Mouse (Mus musculus) T-helper 1 cell (primary cell): ENCODE data around the gene Rabgef1.

Experiments used
- in situ Hi-C: fragments of 300-600 bp; cut with MboI, MseI; formaldehyde crosslinking; loops from one replicate; pipeline ENCODE4 v1.15.1; 2025; ENCODE audit warnings: high pct_unique_total_duplicates

The Rabgef1 gene

GRCm38 (mm10) chr5:130171956-130172601 is 481 bp downstream of the Rabgef1 start:
- in situ Hi-C loops, result no loop called here

- in situ Hi-C loops, result no loop called here
These were observed 1.4 kb downstream of the Rabgef1 start for GRCm38 (mm10) chr5:130173012-130173411.

- in situ Hi-C loops, result loop anchor here (25.0 kb wide), 1 partner anchor 791 kb away; no protein-coding TSS in a partner anchor
These were observed 6.3 kb downstream of the Rabgef1 start for GRCm38 (mm10) chr5:130177871-130178270.

DNA sequence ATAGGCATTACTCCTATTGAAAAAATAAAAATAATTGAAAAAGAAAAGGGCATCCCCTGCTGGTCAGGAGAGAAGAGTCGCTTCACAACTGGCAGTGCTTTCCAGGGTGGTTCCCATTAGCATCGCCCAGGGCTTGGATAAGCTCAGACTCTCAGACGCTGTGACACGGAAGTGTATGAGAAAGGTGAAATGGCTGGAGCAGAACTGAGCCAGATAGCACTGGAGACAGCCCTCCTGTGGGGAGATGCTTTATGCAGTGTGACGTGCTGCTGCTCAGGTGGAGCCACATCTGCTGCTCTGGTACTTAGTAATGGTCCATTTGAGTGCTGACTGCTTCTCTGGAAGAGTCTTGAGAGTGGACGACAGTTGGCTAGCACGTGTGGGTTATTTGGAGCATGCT is 8.8 kb downstream of the Rabgef1 start:
- in situ Hi-C loops, result loop anchor here (25.0 kb wide), 1 partner anchor 793 kb away; no protein-coding TSS in a partner anchor

GRCm38 (mm10) chr5:130181740-130182540 is 10.3 kb downstream of the Rabgef1 start:
- in situ Hi-C loops, result loop anchor here (25.0 kb wide), 1 partner anchor 795 kb away; no protein-coding TSS in a partner anchor

GRCm38 (mm10) chr5:130182541-130182821 is 10.9 kb downstream of the Rabgef1 start:
- in situ Hi-C loops, result loop anchor here (25.0 kb wide), 1 partner anchor 795 kb away; no protein-coding TSS in a partner anchor

DNA sequence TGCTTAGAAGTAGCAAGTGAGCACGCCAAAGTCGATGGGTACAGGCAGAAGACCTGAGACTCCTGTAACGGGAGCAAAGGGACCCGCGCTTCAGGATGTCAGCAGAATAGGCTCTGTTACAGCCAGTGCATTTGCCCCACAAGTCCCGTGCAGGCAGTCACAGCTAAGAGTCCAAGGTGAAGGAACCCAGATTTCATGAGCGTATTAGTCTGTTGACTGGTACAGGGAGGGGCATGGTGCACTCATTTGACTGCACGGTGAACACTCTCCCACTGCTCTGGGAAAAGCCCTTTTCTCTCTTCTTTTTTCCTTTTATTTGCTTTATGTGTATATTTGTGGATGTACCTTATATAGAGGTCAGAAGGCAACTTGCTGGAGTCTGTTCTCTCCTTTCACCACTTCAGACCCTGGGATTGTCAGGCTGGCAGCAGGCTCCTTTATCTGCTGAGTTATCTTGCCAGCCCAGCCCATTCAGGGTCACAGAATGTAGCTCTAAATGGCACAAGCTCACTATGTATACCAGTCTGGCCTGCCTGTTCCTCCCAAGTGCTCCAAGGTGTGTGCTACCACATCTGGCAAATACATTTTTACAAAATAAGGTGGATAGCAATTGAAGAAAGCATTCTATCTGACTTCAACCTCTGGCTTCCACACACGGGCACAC is 12.7 kb downstream of the Rabgef1 start:
- in situ Hi-C loops, result loop anchor here (25.0 kb wide), 1 partner anchor 797 kb away; no protein-coding TSS in a partner anchor

DNA sequence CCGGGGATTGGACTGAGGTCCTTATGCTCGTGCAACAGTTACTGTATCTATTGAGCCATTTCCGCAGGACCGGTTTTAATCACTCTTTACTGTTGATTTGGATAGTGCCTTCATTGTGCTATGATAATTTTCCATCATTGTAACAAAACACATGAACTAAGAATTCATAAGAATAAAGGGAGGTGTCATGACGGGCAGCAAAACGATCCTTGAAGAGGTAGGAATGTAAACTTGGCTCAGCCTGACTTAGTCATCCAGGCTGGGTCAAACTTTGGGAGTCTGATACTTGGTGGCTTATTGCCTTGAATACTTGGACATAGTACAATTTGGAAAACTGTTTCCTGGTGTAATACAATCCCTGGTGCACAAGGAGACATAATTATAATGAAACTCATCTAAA is 13.7 kb downstream of the Rabgef1 start:
- in situ Hi-C loops, result loop anchor here (25.0 kb wide), 1 partner anchor 798 kb away; no protein-coding TSS in a partner anchor

GRCm38 (mm10) chr5:130187383-130187782 is 15.8 kb downstream of the Rabgef1 start:
- in situ Hi-C loops, result loop anchor here (25.0 kb wide), 1 partner anchor 800 kb away; no protein-coding TSS in a partner anchor

DNA sequence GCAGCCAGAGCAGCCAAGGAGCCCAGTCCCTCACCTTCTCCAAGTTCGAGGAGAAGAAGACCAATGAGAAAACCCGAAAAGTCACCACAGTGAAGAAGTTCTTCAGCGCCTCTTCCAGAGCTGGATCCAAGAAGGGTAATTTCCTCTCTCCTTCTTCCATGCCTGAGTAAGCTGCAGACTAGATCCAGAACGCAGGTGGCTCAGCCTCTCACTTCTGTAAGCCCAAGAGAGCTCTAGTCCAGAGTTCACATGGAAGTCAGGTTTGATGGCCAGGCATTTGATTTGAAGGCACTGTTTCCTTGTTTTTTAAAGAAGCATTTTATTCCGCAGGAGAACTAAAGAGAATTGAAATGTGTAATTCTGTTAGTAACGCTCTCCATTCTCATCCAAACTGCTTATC is 19.3 kb downstream of the Rabgef1 start:
- in situ Hi-C loops, result loop anchor here (25.0 kb wide), 1 partner anchor 804 kb away; no protein-coding TSS in a partner anchor

DNA sequence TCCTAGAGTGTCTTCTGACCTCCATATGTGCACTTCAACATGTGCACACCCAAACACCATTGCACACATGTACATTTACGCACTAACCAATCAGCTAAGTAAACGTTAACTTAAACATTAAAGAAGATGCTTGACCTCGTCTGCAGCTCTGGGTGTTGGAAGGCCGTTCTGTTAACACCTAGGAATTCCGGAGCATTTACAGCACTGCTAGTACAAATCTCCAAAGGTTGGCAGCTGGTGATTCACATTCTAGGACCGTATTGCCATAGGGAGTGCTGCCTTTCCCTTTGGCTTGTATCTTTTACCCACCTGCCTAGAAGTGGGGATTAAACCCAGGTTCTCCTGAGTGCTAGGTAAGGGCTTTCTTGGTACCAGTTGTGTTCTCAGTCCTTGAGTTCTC is 20.3 kb downstream of the Rabgef1 start:
- in situ Hi-C loops, result loop anchor here (25.0 kb wide), 1 partner anchor 805 kb away; no protein-coding TSS in a partner anchor

GRCm38 (mm10) chr5:130192356-130192944 is 20.9 kb downstream of the Rabgef1 start:
- in situ Hi-C loops, result loop anchor here (25.0 kb wide), 1 partner anchor 805 kb away; no protein-coding TSS in a partner anchor

DNA sequence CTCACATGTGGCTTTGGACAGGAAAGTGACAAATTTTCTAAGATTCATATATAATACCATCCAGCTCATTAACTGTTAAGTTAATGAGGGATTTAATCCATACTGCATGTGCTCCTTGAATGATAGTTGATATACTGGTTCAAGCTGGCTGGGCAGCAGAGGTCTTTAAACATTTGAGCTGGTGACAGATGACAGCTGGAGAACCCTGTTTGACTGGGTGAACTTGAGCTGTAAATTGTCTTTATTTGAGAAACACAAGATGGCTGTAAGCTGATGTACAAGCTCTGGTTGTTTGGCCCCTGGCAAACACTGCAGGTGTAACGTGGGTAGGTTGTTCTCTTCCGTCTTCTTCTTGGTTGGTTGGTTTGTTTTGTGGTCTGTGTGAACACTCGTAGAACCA is 22.2 kb downstream of the Rabgef1 start:
- in situ Hi-C loops, result loop anchor here (25.0 kb wide), 1 partner anchor 806 kb away; no protein-coding TSS in a partner anchor

GRCm38 (mm10) chr5:130196307-130196706 is 24.7 kb downstream of the Rabgef1 start:
- in situ Hi-C loops, result loop anchor here (25.0 kb wide), 1 partner anchor 809 kb away; no protein-coding TSS in a partner anchor

- in situ Hi-C loops, result loop anchor here (25.0 kb wide), 1 partner anchor 810 kb away; no protein-coding TSS in a partner anchor
These were observed 25.9 kb downstream of the Rabgef1 start for GRCm38 (mm10) chr5:130197454-130197853.

DNA sequence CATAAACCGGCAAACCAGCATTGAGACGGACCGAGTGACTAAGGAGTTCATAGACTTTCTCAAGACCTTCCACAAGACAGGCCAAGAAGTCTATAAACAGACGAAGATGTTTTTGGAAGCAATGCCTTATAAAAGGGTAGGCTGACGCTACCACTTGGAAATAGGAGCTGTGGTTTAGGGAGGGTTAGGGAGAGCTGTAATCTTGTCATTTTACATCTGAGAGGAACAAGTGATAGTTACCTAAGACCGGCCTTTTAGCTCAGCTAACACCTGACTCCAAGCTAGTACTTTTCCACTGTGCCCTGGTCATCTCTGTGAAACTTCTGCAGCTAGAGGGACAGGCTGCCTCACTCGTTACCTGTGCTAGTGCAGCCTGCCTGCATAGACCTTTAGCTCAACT is 26.4 kb downstream of the Rabgef1 start:
- in situ Hi-C loops, result loop anchor here (25.0 kb wide), 1 partner anchor 811 kb away; no protein-coding TSS in a partner anchor

GRCm38 (mm10) chr5:130200233-130201029 is 28.8 kb downstream of the Rabgef1 start:
- in situ Hi-C loops, result no loop called here

DNA sequence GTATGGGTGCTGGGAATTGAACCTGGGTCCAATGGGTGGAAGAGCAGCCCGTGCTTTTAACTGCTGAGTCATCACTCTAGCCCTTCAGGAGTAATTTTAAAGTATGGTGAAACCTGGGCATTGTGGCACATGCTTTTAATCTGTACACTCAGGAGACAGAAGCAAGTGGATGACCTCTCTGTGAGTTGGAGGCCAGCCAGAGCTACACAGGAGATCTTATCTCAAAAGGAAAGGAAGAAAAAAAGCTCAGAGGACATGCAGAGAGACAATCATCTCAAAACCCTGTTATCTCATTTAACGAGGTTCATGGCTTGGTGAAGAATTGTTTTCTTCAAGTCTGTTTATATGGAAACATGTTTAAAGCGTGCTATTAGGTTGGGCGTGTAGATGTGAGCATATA is 32.4 kb downstream of the Rabgef1 start:
- in situ Hi-C loops, result no loop called here

DNA sequence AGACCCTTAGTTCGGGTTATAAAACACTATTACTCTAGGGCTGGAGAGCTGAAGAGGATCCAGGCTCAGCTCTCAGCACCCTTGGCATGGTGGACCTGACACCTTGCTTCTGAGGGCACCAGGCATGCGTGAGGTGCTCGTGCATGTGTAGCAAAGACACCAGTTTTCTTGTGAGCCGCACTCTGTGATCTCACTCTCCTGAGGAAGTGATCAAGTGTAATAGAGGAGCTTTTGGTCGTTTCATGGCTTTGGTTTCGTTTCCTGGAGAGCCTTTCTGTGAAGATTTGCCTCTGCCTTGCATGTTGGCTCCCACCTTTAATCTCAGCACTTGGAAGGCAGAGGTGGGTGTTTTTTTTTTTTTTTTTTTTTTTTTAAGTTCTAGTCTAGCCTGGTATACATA is 33.0 kb downstream of the Rabgef1 start:
- in situ Hi-C loops, result no loop called here

GRCm38 (mm10) chr5:130205441-130206023 is 33.9 kb downstream of the Rabgef1 start:
- in situ Hi-C loops, result no loop called here
